Mouse (Mus musculus): ENCODE measurements around the gene Fbxo34.
"Not testable (repeated sequence)": the region's sequence is repeated elsewhere in the genome, so short reads cannot be mapped to it uniquely, and the experiment has no call there.

Gene Fbxo34

DNA sequence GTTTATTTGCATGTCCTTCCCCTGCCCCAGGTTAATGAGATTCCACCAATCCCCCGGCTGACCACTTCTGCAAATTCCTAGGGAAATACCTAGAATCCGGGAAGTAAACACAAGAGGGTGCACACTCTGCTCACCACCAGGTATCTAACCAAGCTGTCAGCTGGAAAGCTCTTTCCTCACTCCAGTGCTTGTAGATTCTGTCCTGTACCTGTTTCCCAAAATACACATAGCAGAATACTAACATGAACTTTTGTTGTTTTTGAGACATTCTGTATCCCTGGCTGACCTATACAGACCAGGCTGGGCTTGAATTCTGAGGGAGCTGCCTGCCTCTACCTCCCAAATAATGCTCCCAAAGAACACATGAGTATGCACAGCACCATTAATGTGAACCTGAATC lies 110.5 kb downstream of the Fbxo34 start:
- DNase-seq (ENCODE audit: low spot score in 2 of 2), result no peak

DNA sequence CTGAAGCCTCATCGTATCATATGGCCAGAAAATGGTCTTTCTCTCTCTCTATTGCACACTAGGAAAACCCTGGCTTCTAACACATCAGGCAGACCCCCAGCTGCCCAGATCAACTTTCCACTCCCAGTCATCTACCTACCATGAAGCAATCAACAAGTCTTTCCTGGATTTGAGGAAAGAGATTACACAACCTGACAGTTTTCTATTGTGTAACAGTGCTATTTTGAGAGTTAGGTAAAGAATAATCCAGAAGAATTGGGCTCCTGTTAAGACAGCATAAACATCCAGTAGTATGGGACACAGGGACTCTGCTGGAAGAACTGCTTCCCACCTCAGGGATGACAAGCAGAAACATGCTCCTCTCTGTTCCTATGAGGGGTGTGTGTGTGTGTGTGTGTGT lies 112.3 kb downstream of the Fbxo34 start:
- no peak for DNase-seq (ENCODE audit: low spot score in 2 of 2)

DNA sequence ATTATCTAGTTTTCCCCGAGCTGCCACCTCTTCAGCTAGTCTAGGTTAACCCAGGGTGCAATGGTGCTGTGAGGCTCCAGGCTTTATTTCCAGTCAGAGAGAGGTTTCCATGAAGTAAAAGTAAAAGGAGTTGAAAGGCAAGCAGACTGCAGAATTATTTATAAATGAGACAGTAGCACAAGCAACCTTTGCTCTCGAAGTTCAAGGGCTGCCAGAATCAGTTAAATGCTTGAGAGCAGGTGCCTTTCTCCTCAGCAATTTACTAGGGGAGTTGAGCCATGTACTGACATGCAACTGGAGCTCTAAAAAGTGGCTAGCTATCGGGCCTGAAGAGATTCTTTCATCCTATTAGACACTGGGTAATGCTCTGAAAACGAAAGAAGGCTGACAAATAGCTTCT lies 112.9 kb downstream of the Fbxo34 start:
- DNase-seq (ENCODE audit: low spot score in 2 of 2), result no peak

DNA sequence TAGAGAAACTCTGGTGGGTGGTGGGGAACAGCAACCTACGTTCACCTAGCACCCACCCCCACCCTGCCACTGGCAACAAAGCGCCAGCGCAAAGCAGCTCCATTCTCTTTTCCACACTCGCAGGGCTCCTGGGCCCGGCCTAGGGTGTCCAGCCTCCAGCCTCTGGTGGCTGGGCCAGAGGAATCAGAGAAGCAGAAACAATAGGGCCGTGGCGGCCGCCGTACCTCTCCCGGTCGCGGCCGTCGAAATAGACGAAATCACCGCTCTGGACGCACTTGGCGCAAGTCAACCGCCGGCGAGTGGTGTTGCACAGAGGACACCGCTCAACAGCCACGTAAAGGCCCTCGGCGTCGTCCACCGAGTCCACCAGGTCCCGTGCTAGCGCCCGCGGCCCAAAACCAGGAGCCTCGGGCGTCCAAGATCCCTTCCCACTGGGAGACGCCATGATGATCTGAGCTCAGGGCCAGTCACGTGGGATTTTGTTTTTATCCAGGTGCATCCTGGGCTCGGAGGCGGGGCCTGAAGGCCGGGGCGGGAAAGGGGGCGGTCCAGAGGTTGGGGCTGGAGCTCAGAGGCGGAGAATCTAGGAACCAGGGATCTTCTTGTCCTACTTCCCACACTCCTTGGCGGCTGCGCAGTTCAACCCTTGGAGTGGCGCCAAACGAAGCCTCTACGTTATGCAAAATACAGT lies 117.9 kb downstream of the Fbxo34 start:
- DNase-seq (ENCODE audit: low spot score in 2 of 2), result peak; percentile 97 to 98

DNA sequence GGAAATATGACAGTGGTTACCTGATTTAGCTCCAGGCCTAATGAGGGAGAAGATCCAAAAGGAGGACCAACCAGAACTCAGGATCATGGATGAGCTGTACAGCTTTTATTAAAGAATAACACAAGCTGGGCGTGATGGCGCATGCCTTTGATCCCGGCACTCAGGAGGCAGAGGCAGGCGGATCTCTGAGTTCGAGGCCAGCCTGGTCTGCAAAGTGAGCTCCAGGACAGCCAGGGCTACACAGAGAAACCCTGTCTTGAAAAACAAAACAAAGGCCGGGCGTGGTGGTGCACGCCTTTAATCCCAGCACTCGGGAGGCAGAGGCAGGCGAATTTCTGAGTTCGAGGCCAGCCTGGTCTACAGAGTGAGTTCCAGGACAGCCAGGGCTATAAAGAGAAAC lies 120.3 kb downstream of the Fbxo34 start, which contains the start of gene Atg14:
Atg14 (minus strand) TSS at position 101 of the 400 bp plus-strand sequence.
- DNase-seq (ENCODE audit: low spot score in 2 of 2), result not testable (repeated sequence)

DNA sequence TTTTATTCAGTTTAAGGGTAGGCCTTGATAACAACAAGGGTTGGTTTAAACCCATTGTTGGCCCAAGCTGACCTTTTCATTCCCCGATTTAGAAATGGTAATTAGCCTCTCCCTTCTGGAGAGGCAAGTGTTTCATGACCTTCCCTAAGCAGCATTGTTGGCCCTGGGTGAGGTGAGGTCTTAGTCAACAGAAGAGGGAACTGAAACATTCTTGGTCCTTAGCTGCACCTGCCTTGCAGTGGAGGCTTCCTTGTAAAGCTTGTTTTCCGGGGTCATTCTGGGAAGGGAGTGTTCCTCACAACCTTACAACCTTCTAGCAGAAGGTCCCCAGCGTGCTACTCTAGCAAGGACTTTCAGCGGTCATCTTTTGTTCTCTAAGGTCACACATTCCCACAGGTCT lies 122.5 kb downstream of the Fbxo34 start:
- DNase-seq (ENCODE audit: low spot score in 2 of 2), result no peak

DNA sequence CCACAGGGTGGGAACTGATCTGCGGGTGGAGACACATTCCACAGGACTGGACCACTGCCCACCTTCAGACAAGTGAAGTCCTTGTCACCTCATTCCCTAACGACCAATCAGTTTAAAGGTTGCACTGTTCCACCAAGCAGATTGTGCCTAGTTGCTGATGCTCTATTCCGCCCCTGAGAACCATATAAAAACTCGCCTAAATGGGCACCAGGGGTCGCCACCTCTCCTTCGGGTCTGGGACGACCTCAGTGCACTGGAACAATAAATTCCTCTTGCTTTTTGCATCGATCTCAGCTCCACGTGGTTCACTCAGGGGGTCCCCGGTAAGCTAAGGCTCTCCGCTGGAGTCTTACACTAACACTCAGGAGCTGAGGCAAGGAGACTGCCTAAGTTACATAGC lies 124.5 kb downstream of the Fbxo34 start:
- no peak for DNase-seq (ENCODE audit: low spot score in 2 of 2)

DNA sequence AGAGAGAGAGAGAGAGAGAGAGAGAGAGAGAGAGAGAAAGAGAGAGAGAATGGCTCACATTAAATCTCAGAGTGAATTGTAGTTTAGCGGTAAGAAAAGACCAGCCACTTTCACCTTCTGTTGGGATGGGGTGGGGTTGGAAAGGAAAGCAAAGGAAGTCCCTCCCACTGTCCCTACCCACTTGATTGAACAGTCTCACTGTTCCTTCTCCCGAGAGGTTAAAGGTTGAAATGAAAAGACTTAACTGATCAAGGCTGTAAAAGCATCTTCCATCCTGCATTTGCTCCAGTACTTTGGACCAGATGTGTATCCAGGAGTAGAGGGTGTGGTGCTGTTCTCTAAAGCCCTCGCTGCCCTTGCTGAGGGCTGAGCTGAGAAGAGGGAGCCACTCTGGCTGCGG lies 126.5 kb downstream of the Fbxo34 start:
- DNase-seq (ENCODE audit: low spot score in 2 of 2), result no peak

DNA sequence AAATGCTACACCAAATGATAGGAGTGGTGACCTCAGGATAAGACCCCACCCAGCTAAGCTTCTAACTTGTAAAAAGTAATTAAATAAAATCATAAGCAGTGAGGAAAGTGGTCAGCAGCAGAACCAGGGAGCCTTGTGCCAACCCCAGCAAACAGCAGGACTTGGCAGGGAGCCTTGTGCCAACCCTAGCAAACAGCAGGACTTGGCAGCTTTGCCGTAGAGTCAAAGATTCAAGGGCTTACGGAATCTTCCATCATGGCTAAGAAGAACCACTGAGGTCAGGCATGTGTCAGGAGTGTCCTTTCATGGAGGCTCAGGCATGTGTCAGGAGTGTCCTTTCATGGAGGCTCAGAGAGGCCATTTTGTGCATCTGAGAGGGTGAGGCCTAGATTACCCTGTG lies 127.9 kb downstream of the Fbxo34 start:
- no peak for DNase-seq (ENCODE audit: low spot score in 2 of 2)

DNA sequence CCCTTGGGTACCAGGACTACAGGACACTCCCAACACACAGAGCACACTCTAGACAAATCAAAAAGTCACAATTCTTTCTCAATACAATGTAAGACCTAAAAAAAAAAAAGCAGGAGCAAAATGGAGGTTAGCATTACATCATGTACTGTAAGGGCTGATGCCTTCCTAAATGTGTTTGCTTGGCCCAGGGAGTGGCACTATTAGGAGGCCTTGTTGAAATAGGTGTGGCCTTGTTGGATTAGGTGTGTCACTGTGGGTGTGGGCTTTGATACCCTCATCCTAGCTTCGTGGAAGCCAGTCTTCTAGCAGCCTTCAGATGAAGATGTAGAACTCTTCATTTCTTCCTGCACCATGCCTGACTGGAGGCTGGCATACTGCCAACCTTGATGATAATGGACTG lies 131.1 kb downstream of the Fbxo34 start:
- no peak for DNase-seq (ENCODE audit: low spot score in 2 of 2)

Data from right cerebral cortex, adult 2 months (tissue).